Mouse (Mus musculus): ENCODE data around the gene Gh.
"Not testable (repeated sequence)": the region's sequence is repeated elsewhere in the genome, so short reads cannot be mapped to it uniquely, and the experiment has no call there.

The Gh gene

DNA sequence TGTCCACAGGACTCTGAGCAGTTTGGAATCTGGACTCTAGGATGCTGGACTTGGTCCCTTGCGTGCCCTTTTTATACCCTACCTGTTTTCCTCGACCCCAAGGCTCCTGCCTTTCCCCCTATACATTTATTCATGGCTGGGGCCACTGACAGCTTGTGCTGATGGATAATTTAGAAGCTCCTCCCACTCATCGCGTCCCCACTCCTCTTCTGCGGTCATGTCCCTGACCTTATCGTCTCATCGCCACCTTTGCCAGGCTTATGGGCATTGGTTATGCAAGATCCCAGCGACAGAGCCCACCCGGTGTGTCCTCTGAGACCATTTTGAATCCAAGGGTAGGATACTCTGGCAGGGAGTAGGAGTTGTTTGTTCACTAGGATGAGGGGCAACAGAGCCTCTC, at the start of gene Gh:
Gh (minus strand) TSS at position 101 of the 400 bp plus-strand sequence.
- no peak for DNase-seq (ENCODE audit: low spot score in 2 of 2)

DNA sequence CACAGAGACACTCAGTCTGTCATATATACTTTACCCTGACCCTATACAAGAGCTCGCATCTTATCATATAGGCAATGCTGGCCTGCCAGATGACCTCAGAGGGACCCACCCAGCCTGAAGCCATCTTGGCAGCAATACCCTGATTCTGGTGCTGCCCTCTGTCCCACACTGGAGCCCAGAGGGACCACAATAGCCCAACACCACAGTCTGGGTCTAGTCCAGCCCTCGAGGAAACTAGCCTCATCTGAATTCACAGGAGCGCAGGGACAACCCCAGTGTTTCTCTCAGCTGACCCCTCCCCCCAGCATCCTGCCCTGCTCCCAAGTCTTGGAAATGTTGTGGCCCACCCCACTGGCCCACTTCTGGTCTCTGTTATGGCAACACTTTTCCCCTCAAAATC, 49.6 kb upstream of the Gh start:
- no peak for DNase-seq (ENCODE audit: low spot score in 2 of 2)

DNA sequence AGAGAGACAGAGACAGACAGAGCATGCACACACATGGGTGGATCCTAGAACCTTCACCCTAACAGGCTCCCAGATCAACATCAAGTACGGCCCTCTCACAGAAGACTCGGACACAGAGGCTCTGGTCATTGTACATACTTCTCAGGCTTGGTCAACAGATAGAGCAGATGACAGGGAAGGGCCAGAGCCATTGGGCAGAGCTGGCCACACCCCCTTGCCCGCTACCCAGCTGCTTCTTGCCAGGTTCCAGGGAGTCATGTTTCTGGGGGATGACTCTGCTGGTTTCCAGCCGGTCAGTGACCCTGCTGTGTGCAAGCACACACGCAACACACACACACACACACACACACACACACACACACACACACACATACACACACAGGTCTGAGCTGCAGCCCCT, 49.2 kb upstream of the Gh start:
- no peak for DNase-seq (ENCODE audit: low spot score in 2 of 2)

DNA sequence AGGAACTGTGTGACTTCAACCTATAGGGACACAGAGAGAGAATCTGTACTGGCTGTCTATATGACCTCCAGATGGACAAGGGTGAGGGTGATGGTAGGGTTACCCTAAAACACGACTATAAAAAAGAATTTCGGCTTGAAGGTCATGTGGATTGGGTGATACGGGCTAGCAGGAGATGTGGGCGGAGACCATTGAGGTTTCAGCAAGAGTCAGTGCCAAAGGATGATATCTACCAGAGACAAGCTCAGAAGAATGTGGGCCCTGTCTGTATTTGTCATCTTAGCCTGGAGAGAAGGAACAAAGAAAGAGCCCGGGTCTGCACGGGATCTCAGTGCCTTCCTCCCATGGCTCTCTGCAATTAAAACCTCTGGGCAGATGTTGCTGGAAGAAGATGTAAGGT, 48.1 kb upstream of the Gh start:
- no peak for DNase-seq (ENCODE audit: low spot score in 2 of 2)

DNA sequence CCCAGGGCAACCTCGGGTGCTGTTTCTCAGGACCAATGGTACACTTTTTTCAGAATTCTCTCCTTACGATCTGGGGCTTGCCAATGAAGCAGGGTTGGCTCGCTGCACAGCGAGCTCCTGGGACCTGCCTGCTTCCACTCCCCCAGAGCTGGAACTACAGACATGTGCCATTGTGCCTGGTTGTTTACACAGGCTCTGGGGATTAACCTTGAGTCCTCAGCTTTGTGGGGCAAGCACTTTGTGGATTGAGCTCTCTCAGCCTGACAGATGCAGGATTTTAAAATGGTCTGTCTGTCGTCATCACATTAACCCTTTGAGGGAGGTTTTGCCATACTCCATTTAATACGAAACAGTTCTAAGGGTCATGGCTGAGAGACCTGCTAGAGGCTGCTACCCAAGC, 43.2 kb upstream of the Gh start:
- no peak for DNase-seq (ENCODE audit: low spot score in 2 of 2)

DNA sequence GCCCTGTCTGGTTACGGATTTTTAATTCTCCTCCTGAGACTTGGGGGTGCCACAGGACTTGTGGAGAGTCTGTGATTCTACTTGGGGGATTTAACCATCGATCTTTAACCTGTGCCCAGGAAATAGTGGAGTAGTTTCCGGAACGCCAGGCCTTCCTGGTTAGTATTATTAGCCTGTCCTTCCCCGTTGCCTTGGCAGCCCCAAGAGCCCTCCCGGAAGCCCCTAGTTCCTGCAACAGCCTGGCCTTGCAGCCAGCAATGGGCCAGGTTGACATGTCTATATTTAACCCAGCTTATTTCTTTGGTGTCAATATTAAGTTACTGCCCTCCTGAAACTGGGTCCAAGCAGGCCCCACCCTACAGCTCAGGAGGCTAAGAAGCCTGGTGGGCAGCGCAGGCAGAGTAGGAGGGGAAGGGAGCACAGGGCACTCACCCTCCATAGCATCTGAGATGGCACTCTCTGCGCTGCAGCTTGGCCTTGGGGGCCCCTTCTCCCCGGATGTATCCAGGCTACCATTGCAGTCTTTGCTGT, 39.4 kb upstream of the Gh start:
- no peak for DNase-seq (ENCODE audit: low spot score in 2 of 2)

DNA sequence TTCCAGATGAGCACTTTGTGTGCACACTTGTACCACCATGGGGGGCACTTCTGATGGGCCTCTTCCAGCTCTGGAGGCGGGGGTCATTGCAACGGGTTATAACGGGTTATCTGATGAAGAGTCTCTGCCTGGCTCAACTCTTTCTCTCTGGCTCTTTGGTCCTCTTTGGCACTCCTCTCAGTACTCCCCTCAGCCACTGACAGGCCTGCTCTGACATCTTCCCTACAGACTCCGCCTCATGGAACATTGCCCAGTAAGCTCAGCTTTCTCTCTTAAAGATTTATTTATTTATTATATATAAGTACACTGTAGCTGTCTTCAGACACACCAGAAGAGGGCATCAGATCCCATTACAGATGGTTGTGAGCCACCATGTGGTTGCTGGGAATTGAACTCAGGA, 37.7 kb upstream of the Gh start:
- not testable (repeated sequence) for DNase-seq (ENCODE audit: low spot score in 2 of 2)

DNA sequence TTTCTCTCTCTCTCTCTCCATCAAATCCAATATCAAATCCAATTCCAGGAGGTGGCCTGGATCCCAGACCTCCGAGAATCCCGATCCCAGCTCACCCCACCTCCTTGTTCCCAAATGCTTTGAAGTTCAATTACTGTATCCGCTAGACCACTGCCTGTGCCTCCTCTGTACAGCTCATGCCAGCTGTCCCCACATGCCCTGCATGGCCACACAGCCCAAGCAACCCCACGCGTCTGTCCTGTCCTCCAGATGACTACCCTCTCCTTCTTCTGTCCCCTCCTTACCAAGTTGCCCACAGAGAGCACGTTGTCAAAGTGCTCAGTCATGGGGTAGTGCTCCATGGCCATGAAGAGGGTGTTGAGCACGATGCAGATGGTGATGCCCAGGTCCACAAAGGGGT, 37.2 kb upstream of the Gh start:
- no peak for DNase-seq (ENCODE audit: low spot score in 2 of 2)

DNA sequence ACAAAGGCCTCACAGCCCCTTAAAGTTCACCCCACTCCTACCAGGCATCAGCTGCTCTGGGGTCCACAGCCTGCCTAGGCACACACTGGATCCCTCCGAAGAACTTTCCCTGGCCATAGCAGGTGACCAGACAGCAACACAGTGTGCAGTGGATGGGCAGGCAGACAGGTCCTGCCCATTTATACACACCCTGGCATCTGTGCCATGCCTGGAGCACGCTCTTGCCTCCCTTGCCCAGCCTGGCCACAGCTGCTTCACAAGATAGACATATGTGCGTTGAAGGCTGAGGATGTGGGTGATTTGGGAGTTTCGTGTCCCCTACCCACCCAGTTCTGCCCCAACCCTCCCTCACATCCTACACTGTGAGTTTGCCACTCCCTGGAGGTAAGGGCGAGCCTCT, 36.4 kb upstream of the Gh start:
- DNase-seq (ENCODE audit: low spot score in 2 of 2) = no peak

DNA sequence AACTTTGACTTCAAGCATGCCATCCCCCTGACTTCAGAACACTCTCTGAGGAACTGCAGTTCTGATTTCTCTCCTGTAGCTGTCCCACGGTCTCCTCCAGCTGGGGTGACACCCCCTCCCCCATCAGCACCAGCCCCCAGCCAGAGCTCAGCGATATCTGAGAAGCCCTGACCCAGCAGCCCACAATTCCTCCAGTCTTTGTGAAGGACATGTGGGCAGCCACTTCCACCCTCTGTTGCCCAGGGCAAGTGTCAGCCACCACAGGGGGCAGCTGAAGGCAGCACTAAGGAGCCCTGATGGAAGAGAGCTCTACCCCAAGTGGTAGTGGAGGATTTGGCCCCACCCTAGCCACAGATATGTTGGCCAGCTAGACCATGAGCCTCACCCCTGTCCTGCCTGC, 32.4 kb upstream of the Gh start:
- no peak for DNase-seq (ENCODE audit: low spot score in 2 of 2)

DNA sequence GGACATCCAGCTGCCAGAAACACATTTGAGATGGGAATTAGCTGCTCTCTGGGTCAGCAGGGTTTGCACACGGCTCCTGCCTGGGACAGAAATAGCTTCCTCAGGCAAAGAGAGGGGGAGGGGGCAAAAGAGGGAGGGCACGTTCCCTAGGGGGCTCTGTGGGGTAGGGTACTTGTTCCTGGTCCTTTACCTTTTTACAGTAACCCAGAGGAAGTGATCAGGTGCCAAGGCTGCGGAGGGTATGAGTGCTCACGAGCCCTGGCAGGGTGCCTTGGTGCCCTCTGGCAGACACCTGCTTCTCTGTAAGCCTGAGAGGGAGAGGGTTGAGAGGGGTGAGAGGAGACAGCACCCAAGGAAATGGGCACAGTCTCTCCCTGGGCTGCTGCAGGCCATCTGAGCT, 30.8 kb upstream of the Gh start:
- DNase-seq (ENCODE audit: low spot score in 2 of 2) = no peak

DNA sequence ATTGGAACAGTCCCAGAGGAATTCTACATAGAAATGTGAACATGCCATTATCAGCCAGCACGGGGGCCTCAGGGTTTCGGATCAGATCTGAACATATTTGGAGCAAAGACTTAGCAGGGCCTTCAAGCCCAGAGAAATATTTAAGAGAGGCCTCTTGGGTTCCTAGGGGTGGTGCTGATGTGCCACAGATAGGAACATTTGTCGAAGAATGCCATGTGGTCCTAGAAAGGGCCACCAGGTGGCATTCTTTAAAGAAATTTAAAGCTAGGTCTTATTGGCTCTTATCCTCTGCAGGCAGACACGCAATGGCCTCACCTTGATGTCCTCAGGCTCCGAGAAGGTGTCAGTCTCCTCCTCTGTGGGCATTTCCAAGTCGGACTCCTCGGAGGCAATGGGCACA, 28.0 kb upstream of the Gh start:
- DNase-seq (ENCODE audit: low spot score in 2 of 2) = peak in 1 of 2 experiments; percentile 17

DNA sequence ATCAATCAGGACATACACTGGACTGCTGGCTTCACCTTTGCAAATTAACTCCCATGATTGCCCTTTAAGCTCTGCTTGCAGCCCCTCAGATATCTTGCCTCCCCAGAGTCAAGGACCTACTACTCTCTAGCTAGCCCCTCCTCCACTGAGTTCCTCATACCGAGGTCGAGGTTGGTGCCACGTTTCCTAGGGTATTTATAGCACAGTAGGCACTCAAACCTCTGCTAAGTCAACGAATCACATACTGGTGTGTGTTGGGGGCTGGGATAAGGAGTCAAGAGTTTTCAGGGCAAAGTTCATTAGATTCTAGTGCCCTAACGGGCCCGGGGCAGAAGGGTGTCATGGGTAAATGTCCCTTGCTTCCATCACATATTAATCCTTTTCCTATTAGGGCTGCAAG, 27.5 kb upstream of the Gh start:
- no peak for DNase-seq (ENCODE audit: low spot score in 2 of 2)

DNA sequence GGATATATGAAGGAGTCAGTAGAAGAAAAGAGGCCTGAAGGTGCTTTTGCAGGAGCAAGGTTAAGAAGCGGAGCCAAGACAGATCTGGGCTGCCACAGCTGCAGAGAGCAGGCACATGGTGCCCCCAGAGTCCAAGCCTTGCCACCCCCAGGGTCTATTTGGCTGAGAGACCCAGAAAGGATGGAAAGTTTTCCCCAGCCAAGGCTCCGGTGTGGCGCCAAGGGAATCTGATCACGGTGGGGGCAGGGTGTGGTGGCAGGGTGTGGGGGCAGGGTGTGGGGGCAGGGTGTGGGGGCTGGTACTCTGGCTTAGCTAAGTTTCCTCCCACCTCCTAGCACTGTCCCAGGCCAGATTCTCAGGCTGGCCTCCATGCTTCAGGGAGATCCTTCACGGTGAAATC, 26.9 kb upstream of the Gh start:
- no peak for DNase-seq (ENCODE audit: low spot score in 2 of 2)

DNA sequence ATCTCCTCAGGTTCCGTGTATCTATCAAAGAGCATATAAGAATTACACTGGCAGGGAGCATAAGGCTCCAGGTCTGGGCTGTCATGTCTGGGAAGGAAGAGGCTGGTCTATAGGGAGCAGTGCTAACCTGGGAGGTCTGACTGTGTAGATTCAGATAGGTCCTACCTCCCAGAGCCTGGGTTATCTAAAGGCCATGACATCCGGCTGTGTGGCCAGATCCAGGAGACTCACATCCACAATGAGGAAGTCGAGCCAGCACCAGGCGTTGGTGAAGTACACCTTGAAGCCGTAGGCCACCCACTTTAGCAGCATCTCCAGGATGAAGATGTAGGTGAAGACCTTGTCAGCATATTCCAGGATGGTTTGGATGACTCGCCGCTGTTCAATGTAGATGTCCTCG, 24.8 kb upstream of the Gh start:
- no peak for DNase-seq (ENCODE audit: low spot score in 2 of 2)

DNA sequence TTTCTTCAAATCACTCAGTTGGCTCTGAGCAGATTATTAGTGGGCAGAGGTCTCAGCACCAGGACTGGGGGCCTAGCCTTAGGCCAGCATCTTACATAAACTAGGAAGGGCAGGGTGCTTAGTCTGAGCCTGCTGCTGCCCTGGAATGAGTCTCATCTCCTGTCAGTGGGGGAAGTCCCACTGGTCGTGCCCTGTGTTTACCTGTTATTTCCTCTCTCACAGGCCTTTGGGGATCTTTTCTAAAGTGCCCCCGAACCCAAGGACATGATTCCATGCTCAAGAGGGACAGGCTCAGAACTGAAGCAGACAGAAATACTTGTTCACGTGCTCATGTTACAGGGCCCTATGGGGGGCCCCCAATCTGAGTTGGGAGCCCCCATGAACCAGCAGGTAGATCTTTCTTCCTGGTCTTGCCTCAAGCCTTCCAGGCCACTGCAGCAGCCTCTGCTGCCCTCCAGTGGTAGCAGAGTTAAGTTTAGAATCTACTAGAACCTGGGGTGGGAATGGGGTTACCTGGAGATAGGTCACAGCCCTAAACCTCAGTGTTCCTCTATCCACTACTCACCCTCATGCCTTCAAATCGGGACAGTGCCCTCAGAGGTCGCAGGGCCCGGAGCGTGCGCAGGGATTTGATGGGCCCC, 24.0 kb upstream of the Gh start:
- peak; percentile 49 to 59 for DNase-seq (ENCODE audit: low spot score in 2 of 2)

DNA sequence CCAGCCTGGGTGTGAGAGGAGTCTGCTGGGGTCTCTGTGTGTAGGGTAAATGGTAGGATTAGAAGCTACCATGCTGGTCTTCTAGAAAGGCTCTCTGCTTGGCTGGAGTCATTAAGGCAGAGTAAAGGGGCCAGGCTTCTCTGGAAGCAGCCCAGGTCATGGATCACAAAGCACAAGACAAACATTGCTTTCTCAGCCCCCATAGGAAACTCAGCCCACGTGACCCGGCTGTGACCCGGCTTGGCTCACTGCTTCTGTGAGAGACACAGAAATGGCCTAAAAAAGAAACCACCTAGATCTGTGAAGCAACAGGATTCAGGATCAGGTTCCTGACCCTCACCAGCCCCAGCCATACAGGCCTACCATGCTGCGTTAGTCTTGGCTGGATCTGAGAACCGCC, 23.2 kb upstream of the Gh start:
- DNase-seq (ENCODE audit: low spot score in 2 of 2) = no peak

DNA sequence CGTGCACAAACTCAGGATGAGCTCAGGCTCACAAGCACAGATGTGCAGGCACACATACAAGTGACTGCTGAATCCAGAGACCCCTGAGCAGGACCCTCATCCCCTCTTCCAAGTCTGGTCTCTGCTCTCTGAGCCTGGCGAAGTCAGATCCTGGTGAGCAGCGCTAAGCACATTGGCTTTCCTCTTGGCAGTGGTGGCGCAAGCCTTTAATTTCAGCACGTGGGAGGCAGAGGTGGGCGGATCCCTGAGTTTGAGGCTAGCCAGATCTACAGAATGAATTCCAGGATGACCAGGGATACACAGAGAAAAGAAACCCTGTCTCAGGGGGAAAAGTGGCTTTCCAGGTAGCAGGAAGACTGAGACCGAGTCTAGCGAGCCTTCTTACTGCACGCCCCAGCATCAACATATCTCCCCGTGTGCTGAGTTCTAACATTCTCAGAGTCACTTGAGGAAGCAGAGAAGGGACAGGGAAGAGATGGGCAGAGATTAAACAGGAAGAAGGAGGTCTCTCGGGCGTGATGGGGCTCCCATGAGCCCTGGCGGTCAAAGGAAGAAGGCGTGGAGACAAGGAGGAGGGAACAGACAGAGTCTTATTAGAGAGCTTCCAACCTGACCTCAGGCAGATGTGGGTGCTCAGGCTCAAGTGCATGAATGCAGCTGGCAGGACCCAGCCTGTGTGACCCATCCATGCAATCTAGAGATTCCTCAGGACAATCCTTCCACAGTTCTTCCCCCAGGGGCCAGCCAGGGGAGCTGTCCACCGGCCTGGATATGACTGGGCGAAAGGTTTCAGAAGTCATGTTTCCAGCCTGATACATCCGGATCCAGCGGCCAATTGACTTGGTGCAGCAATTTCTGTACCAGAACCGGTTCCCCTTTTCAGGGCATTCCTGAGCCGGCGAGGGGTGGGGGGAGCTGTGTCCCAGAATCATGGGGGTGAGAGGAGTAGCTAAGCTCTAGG, 17.0 kb upstream of the Gh start:
- peak in 1 of 2 experiments; percentile 14 for DNase-seq (ENCODE audit: low spot score in 2 of 2)

DNA sequence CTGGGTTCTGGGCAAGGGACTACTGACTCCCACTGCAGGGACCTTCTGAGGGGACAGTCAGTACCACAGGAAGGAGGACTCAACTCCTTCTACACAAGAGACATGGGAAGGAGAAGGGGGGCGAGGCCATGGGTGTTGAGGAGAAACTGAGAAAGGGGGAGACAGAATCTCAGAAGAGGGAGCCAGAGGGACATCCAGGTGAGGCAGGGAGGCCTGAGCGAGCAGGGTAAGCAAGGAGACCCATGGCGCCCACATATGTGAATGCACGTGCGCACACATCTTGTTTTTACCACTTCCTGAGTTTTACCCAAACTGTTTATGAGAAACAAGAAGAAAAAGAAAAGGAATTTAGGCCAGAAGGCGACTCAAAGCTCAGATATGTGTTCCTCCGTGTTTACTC, 16.1 kb upstream of the Gh start:
- no peak for DNase-seq (ENCODE audit: low spot score in 2 of 2)

DNA sequence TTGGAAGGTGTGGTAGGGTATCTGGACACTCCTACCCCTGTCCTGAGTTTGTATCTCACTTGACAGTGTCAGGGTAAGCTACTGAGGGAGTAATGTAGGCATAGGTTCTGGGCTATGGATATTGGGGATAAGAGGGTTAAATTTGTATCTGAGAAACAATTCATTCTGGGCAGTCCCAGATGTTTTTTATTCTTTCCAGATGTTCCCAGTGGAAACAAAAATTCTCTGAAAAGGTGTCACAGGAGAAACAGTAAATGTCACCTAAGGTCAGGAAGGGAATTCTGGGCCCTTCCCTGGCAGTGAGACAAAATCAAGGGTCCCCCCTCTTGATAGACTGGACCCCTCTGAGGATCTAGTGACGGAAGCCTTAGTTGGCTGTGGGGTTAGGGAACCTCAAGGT, 14.8 kb upstream of the Gh start:
- no peak for DNase-seq (ENCODE audit: low spot score in 2 of 2)

DNA sequence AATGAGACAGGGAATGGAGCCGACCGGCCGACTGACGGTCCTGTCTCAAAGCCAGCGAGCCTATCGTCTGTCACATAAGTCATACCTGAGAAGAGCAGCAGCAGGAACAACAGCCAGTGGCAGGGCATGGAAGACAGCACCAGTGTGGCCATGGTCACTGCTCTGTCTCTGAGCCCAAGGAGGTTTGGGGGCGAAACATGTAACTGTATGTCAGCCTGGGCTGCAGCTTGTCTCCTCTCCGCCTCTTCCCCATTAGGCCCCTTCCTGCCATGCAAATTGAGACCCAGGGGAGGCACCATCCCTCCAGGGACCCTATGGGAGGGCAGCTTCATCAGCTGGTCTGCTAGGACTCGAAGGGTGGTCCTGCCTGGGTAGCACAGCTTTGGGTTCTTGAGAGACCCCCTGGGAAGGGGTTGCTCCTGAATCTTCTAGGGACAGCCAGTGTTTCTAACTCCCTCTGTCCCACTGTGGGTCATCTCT, 12.7 kb upstream of the Gh start, which contains the start of gene Cd79b:
Cd79b (minus strand) TSS at position 430 of the 480 bp plus-strand sequence.
- DNase-seq (ENCODE audit: low spot score in 2 of 2) = no peak

DNA sequence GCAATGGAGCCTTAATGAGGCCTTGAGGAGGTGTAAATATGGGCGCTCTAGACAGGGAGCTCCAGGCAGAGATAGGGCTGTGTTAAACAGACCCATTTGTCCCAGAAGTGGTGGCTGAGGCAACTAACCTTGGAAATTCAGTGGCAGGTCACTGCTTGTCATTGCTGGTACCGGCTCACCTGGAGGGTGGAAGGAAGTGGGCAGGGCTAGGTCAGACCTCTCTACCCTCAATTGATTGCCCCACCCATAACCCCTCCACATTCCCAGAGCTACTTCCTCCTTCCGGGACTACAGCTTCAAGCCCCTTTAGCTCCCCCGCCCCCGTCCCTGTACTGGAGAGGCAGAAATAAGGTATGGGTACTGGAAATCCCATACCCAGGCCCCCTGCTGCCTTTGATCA, 11.9 kb upstream of the Gh start:
- DNase-seq (ENCODE audit: low spot score in 2 of 2) = peak in 1 of 2 experiments; percentile 26

DNA sequence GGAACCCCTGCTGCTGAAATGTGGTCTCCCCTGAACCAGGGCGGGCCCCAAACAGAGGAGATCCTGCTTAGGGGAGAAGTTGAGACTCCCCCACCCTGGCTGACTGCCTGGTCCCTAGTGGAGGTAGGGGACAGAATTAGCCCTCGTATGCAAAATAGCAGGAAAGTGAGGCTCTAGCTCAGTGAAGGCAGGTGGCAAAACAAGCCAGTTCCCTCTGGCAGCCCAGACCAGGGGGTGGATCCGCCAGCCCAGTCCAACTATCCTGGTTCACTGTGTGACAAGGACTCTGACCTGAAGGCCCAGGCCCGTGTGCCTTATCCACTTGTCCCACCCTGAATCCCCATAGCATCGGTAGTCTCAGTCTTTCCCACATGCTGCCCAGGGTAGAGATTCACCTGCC, 8.5 kb upstream of the Gh start:
- DNase-seq (ENCODE audit: low spot score in 2 of 2) = no peak
